Mouse (Mus musculus) layer of hippocampus, postnatal 36 days (tissue): ENCODE results near the gene Fxyd6. TPM values are rescaled to one million over a fixed set of nuclear protein-coding genes. Genes with fewer than 3 reads are reported as not detected.

Experiments
- DNase-seq, 2 experiments: peaks; one replicate each; pipeline ENCODE4 v3.0.0; 2022
- total RNA-seq, 2 experiments: library from RNA; stranded (reverse); gene quantifications; 2 replicates each; pipeline ENCODE4 v1.2.3; 2021

Gene Fxyd6
- total RNA-seq, 2 experiments from 2014 or later = 79.6 to 85.8 TPM

- peak; percentile 85 to 86 for DNase-seq
These were observed 42.3 kb downstream of the Fxyd6 start for GRCm38 (mm10) chr9:45412287-45412686.

GRCm38 (mm10) chr9:45412700-45413477 lies 42.9 kb downstream of the Fxyd6 start:
- no peak for DNase-seq

- no peak for DNase-seq
These were observed 43.6 kb downstream of the Fxyd6 start for GRCm38 (mm10) chr9:45413478-45414140.

DNA sequence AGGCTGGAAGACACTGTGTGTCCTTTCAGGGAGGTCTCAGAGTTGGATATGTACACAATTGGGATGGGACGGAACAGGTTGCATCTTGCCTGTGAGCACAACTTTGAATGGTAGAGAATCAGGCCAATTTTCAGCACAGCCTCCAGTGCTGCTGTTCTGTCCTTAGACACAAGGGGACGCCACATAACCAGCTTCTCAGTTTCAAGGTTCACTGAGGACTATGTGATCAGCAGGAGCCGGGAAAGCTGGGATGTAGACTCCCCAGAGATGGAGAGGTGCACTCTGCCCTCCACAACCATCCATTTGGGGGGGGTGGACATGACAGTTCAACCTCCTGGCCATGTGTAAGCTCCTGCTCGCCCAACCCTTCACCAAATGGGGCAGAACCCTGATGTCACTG lies 45.9 kb downstream of the Fxyd6 start:
- DNase-seq = peak; percentile 76 to 81

GRCm38 (mm10) chr9:45417245-45417644 lies 47.3 kb downstream of the Fxyd6 start:
- peak in 1 of 2 experiments; percentile 45 for DNase-seq

DNA sequence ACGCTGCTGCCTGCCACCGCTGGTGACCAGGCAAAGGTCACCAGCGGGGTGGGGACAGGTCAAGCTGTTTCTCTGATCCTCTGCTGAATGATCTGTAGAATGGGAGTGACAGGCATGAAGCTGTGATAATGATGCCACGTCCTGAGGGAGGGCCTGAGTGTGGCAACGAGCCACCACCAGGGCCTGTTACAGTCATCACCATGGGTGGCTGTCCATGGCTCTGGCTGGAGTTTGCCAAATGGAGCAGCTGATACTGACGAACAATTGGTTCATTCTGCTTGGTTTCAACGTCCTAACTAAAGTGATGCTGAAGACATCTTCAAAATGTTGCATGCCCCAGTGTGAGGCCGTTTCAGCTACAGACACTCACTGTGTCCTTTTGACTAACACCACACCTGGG lies 48.3 kb downstream of the Fxyd6 start:
- no peak for DNase-seq

DNA sequence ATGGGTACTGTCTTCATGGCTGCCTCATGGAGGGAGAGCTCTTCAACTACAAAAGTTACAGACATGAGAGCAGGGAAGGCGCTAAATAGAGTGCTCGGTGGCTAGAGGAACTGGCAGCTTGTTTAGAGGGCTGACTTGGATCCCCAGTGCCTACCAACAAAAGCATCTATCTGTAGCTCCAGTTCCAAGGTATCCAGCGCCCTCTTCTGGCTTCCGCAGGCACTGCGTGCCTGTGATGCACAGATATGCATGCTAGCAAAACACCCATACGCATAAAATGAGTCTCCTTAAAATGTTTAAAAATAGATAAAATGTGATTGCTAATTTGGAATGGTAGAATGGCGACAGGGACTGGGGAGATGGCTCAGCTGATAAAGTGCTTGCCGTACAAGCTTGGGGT lies 51.2 kb downstream of the Fxyd6 start:
- DNase-seq = no peak

- DNase-seq = no peak
These were observed 52.8 kb downstream of the Fxyd6 start for GRCm38 (mm10) chr9:45422761-45423298.

DNA sequence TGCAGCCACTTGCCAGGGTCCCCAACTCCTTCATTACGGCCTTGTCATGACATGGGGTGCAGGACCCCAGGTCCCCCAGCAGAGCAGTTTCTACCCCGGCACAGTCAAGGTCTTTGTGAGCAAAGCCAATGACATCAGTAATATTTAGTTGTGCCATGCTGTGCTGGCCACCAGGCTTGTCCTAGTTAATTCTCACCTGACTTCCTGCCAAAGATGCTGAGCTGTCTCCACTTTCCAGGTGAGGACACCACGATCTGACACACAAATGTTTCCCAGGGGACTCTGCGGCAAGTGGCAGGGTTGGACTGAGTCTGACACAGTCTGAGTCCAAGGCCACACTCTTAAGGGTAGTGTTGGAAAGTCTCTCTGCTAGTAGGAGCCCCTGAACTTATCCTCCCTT lies 56.5 kb downstream of the Fxyd6 start, which contains the start of gene Dscaml1:
Dscaml1 (plus strand) TSS at position 173 of the 400 bp plus-strand sequence.
- DNase-seq = no peak

- DNase-seq = no peak
These were observed 59.4 kb downstream of the Fxyd6 start for GRCm38 (mm10) chr9:45429392-45429791.

DNA sequence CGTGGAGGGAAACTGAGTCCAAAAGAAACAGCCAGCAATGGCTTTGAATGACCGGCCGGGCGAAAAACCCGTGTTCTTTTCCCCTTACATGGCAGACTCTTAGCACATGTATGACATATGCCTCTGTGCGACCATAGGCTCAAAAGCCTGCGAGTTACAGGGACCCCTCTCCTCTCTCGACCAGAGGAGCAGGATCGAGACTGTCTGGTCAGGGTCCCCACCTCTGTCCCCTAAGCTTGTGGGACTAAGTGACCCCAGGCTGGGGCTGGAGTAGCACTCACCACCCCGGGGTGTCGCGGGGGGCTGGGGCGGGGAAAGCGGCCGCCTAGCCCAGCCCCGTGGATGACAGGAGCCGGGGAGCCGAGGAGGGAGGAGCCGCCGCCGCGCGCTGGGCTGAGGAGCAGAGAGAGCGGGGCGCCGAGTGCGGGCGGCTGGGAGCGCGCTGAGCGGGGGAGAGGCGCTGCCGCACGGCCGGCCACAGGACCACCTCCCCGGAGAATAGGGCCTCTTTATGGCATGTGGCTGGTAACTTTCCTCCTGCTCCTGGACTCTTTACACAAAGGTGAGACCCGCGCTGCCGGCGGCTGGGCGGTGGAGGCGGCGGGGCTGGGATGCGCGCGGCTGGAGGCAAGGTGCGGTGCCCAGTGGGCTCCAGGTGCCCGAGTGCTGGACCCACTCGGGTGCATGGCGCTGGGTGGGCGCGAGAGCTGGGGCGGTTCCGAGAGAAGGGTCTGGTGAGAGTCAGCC lies 60.1 kb downstream of the Fxyd6 start:
- DNase-seq = peak; percentile 71 to 72

- no peak for DNase-seq
These were observed 60.6 kb downstream of the Fxyd6 start for GRCm38 (mm10) chr9:45430698-45430959.

DNA sequence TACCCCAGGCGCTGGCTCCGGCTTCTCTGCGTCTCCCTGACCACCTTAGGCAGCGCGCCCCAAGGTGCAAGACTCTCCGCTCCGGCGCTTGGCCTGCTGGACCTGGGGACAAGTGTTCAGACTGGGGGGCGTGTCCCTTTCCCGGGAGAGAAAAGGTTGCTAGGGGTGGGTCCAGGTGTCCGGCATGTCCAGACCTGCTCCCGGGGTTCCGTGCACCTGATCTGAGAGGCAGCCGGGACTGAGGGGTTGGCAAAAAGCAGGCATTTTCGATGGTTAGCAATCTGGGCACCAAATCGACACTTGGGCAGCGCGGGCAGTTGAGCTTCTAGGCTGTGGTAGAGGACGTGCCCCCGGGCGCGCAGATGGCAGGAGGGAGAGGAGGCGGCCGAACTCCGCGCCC lies 61.2 kb downstream of the Fxyd6 start:
- no peak for DNase-seq

DNA sequence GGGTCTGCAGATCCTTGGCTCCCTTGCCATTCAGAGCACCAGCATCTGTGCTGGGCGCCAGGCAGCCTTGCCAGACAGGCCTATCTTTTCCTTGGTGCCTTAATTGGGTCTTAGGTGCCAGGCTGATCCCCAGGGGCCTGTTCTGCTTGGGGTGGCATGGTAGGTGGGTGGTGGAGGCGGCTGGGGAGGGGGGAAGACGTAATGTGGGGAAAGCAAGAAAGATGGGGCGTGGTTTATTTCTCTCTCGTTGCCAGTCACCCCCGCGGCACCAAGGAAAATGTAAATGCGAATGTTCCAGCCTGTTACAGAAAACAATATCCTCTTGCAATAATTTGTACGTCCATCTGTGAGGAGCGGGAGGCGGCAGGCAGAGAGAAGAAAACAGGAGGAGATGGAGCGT lies 62.7 kb downstream of the Fxyd6 start:
- peak; percentile 66 to 70 for DNase-seq

- DNase-seq = no peak
These were observed 63.1 kb downstream of the Fxyd6 start for GRCm38 (mm10) chr9:45433119-45433518.

DNA sequence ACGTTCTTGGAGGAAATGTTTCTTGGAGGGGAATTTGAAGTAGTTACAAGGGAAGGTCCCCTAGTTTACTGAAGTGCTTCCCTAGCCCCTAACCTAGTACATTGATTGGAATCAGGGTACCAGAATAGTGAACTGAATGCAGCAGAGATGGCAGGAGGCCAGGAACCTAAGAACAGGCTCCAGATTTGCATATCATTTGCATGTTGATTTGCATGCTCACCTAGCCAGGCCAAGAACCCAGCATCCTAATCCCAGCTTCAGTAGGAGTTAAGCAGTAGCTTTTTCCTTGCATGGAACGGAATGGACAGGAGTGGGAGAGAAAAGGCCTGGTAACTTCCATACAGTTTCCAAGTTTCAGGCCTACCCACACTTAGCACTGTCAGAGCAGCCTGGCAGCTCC lies 64.2 kb downstream of the Fxyd6 start:
- DNase-seq = no peak

DNA sequence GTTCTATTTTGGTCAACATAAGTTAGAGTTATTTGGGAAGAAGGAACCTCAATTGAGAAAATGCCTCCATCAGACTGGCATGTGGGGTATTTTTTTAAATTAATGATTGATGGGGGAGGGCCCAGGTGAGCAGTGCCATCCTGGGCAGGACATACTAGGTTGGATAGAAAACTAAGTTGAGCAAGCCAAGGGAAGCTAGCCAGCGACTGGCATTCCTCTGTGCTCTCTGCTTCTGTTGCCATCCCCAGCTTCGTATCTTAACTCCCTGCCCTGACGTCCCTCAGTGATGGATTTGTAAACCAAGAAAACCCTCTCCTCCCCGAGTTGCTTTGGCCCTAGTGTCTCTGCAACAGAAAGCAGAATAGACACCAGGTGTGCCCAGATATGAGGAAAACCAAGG lies 69.0 kb downstream of the Fxyd6 start:
- no peak for DNase-seq

- DNase-seq = no peak
These were observed 70.2 kb downstream of the Fxyd6 start for GRCm38 (mm10) chr9:45440083-45440784.

DNA sequence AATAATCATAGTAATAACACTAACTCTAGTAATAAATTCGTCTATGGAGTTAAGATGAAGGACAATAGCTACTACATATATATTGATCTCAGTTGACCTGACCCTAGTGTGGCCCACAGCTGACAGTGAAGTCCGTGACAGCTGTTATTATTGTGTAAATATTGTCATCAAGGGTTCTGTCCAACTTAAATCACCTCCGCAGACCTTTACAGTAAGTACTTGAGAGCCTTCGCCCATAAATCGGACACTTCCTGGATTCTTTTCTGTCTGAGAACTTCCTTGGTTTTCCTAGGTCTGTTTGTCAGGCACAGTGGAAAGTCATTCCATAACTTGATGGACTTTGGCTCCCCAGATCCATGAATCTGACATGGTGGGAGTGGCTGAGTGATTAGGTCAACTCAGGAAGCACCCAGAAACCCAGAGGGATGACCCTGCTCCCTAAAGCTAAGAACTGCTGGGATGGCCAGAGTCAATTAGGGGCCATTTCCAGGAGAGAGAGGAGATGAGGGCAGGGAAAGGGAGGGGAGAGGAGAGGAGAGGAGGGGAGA lies 74.3 kb downstream of the Fxyd6 start:
- DNase-seq = no peak
